Mouse (Mus musculus): ENCODE data around the gene Gm11214.

- TF ChIP-seq CTCF (IDR thresholded peaks at IDR 0.05) (no peak), EP300 (IDR thresholded peaks at IDR 0.05) (no peak)
These were observed 36.6 kb upstream of the Gm11214 start for GRCm38 (mm10) chr4:63699749-63700148.

All from lung, postnatal 0 days (tissue).